Mouse (Mus musculus) ES-E14 (cell line): Measurements from ENCODE around the gene Dip2b.

Source experiments
- CHD2 ChIP-seq: IDR thresholded peaks from 2 replicates; pipeline ENCODE4 v1.6.1; 2014; ENCODE audit warnings: mild to moderate bottlenecking, low read depth, low read length, inconsistent platforms
- HCFC1 ChIP-seq: IDR thresholded peaks from 2 replicates; pipeline ENCODE4 v1.6.1; 2012; ENCODE audit warnings: low read length, inconsistent platforms, borderline replicate concordance; ENCODE audit not compliant: insufficient read depth
- MAFK ChIP-seq: IDR thresholded peaks from 2 replicates; pipeline ENCODE4 v1.6.1; 2014; ENCODE audit warnings: mild to moderate bottlenecking, low read depth, low read length, inconsistent platforms; ENCODE audit not compliant: insufficient read depth
- ZC3H11A ChIP-seq: IDR thresholded peaks from 2 replicates; pipeline ENCODE4 v1.6.1; 2012; ENCODE audit warnings: low read depth, mild to moderate bottlenecking, inconsistent platforms, low read length, borderline replicate concordance
- ZNF384 ChIP-seq: IDR thresholded peaks from 2 replicates; pipeline ENCODE4 v1.6.1; 2012; ENCODE audit warnings: low read depth, low read length, inconsistent platforms

- TF ChIP-seq CHD2 = no peak
- no peak for TF ChIP-seq ZC3H11A
- no peak for TF ChIP-seq HCFC1
- TF ChIP-seq MAFK = no peak
- no peak for TF ChIP-seq ZNF384
These were observed 136.7 kb downstream of the Dip2b start for GRCm38 (mm10) chr15:100175176-100175575.
